Mouse (Mus musculus) liver, postnatal 0 days (tissue): ENCODE data around the gene Tut4. TPM values are rescaled to one million over a fixed set of nuclear protein-coding genes. Genes with fewer than 3 reads are reported as not detected.
A peak's percentile ranks its signal among the peaks of the same experiment; 100 is the strongest.

Experiments
- ATAC-seq: fragments of 200-750 bp; cut with Nextera tagmentation; 2 replicates; pipeline ENCODE4 v1.8.0; 2017; ENCODE audit warnings: mild to moderate bottlenecking, moderate library complexity
- DNase-seq: peaks from one replicate; pipeline ENCODE4 v3.0.0-alpha.2; 2016
- H3K27ac ChIP-seq: fragments of 300-500 bp; sonication (generic); 2 replicates; pipeline ENCODE4 v1.5.1; 2014; ENCODE audit warnings: antibody characterized with exemption, moderate library complexity, mild to moderate bottlenecking, low read depth
- H3K27me3 ChIP-seq: fragments of 300-500 bp; sonication (generic); 2 replicates; pipeline ENCODE4 v1.6.1; 2014; ENCODE audit warnings: low read length, control low read depth, mixed read lengths; ENCODE audit not compliant: insufficient read depth
- H3K36me3 ChIP-seq: fragments of 300-500 bp; sonication (generic); replicated peaks from 2 replicates; pipeline ENCODE4 v1.6.1; 2014; ENCODE audit warnings: mild to moderate bottlenecking, control low read depth, low read length, moderate library complexity, mixed read lengths; ENCODE audit not compliant: insufficient read depth
- H3K4me1 ChIP-seq: fragments of 300-500 bp; sonication (generic); 2 replicates; pipeline ENCODE4 v1.6.1; 2014; ENCODE audit warnings: antibody characterized with exemption, mild to moderate bottlenecking, control low read depth; ENCODE audit not compliant: insufficient read depth
- H3K4me2 ChIP-seq: fragments of 300-500 bp; sonication (generic); 2 replicates; pipeline ENCODE4 v1.6.1; 2014; ENCODE audit warnings: low read depth, mild to moderate bottlenecking, low read length, moderate library complexity, mixed read lengths
- H3K4me3 ChIP-seq: fragments of 300-500 bp; sonication (generic); 2 replicates; pipeline ENCODE4 v1.5.1; 2014; ENCODE audit warnings: low read depth, low read length
- H3K9ac ChIP-seq: fragments of 300-500 bp; sonication (generic); replicated peaks from 2 replicates; pipeline ENCODE4 v1.6.1; 2014; ENCODE audit warnings: mild to moderate bottlenecking, moderate library complexity
- H3K9me3 ChIP-seq: fragments of 300-500 bp; sonication (generic); 2 replicates; pipeline ENCODE4 v1.6.1; 2016; ENCODE audit warnings: mild to moderate bottlenecking, control low read depth, low read length, mixed read lengths
- CTCF ChIP-seq: sonication (generic); IDR thresholded peaks from 2 replicates; pipeline ENCODE4 v1.5.1; 2016; ENCODE audit warnings: antibody characterized with exemption, low read depth
- EP300 ChIP-seq: IDR thresholded peaks from 2 replicates; pipeline ENCODE4 v1.6.1; 2016; ENCODE audit warnings: antibody characterized with exemption, low read depth, mild to moderate bottlenecking
- WGBS: fragments of 180-500 bp; shearing (Covaris S2); extraction: QIAGEN DNeasy Blood & Tissue Kit; methylation state at CpG from one replicate; pipeline ENCODE4 v1.1.7; 2014; ENCODE audit not compliant: insufficient replicate concordance; 5-methylcytosine and 5-hydroxymethylcytosine counted together
- polyA plus RNA-seq: library from polyadenylated mRNA; unstranded; fragments of >200 nt; fragmentation: Nextera tagmentation; extraction: Ambion mirVana; gene quantifications from 2 replicates; pipeline ENCODE4 v1.2.1, GENCODE M21; 2015

Tut4 gene
- polyA plus RNA-seq, 1 experiment from 2014 or later = 29.1 TPM

DNA sequence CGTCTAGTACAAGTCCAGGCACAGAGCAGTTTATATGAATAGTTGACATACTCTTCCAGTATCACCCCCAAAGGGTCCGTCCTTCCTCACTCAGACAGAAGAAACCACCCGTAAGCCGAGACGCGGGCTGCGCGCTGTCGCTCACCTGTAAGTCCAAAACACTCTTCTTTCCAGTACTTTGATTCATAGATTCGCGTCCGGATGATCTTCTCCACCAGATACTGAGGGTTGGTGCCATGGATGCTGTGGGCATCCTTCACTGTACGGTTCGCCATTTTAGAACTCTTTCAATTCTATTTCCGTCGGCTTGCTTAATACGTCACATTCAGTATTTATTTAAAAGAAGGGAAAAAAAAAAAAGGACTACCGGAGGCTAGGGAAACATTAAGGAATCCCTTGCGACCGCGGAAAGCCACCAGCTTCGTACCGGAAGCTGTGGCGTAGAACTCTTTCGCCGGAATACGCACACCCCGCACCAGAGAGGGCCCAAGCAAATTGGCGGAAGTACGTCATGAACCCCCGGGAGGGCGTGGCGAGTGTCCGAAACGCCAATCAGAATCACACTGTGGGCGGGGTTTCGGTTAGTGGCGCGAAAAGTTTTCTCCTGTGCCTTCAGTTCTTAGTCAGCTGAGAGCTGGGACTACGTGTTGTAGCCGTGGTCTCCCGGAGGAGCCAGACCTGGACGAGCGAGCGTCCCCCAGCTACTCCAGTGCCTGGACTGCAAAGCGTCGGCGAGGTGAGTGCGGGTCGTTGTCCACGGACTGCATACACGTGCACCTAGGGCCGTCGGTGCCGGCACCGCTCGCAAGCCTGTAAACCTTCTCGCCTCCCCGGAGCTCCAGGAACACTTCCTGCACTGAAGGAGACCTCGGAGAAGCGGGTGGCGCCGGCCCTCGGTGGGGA lies 119.9 kb downstream of the Tut4 start, which contains the start of the genes Prpf38a and Orc1:
Gene Prpf38a, minus strand, starts transcription at position 497 of the 903 bp plus-strand sequence.
Gene Orc1, plus strand, starts transcription at position 584 of the 903 bp plus-strand sequence.
- ATAC-seq = peak; percentile 98
- Histone ChIP-seq H3K27ac (peak within 1 kb of the TSS; percentile 75), H3K9ac (peak within 1 kb of the TSS; percentile 82), H3K4me3 (peak within 1 kb of the TSS; percentile 82), H3K27me3 (no peaks in the 10 kb centered on the region), H3K4me1 (peaks cover 12% of the 10 kb centered on the region), H3K36me3 (peaks cover 17% of the 10 kb centered on the region), H3K9me3 (no peaks in the 10 kb centered on the region), H3K4me2 (peak within 1 kb of the TSS; percentile 89)
- under 1% methylated on average over 64 of the region's 64 CpGs for WGBS
- DNase-seq = peak; percentile 99
- TF ChIP-seq EP300 (peak; percentile 57), CTCF (no peak)

GRCm38 (mm10) chr4:108579743-108580411 lies 120.7 kb downstream of the Tut4 start:
- DNase-seq = no peak
- H3K36me3 ChIP-seq = peaks cover 12% of the 10 kb centered on the region
- H3K9me3 ChIP-seq = no peaks in the 10 kb centered on the region
- peak overlapping the region; percentile 82 for H3K9ac ChIP-seq
- ATAC-seq = no peak
- peak overlapping the region; percentile 89 for H3K4me2 ChIP-seq
- H3K27ac ChIP-seq = peak overlapping the region; percentile 75
- no peaks in the 10 kb centered on the region for H3K27me3 ChIP-seq
- TF ChIP-seq CTCF (no peak), EP300 (no peak)
- peaks cover 12% of the 10 kb centered on the region for H3K4me1 ChIP-seq
- 2% methylated on average over 16 of the region's 16 CpGs for WGBS
- H3K4me3 ChIP-seq = peak overlapping the region; percentile 82

DNA sequence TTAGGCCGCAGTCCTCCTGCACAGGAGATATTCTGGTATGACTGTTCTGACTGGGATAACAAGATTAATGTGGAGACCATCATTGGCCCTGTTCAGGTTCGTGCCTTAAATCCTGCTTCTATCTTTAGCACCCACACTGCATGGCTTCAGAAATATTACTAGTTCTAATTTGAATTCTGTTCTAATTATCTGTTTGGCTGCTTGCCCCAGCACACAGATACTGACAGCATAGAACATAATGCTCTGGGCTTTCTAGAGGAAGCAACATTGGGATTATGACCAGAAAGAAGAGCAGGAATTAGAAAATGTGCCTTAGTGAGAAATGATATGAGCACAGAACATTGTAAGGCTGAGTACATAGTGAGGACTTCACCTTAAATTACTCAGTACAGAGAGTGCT lies 134.2 kb downstream of the Tut4 start:
- 87% methylated on average over 2 of the region's 2 CpGs for WGBS

DNA sequence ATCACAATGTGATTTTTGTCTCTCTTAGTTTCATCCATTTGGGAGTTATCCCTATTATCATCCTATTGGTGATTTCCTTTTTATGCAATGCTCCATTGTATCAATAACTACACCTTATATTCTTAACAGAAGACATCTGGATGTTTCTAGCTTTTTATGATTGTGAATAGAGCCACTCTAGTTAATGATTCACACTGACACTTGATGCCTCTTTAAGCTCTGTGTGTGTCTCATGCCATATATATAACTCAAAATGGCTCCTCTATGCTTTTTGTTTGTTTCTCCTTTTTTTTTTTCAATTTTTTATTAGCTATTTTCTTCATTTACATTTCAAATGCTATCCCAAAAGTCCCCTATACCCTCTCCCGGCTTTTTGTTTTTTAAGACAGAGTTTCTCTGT lies 136.6 kb downstream of the Tut4 start:
- Histone ChIP-seq H3K4me2 (no peak overlapping the region), H3K27ac (no peak overlapping the region), H3K4me1 (no peaks in the 10 kb centered on the region), H3K36me3 (peaks cover 35% of the 10 kb centered on the region), H3K9ac (no peak overlapping the region), H3K9me3 (no peaks in the 10 kb centered on the region), H3K4me3 (no peak overlapping the region), H3K27me3 (no peaks in the 10 kb centered on the region)
- no peak for TF ChIP-seq EP300
- no peak for TF ChIP-seq CTCF
- 97% methylated on average over 1 of the region's 1 CpGs for WGBS
- DNase-seq (no peak), ATAC-seq (no peak)

More for the DNA sequence above, 134.2 kb downstream of the Tut4 start:
- Histone ChIP-seq H3K4me2 (no peak overlapping the region), H3K4me3 (no peak overlapping the region), H3K9ac (no peak overlapping the region), H3K9me3 (no peaks in the 10 kb centered on the region), H3K27ac (no peak overlapping the region), H3K4me1 (no peaks in the 10 kb centered on the region), H3K27me3 (no peaks in the 10 kb centered on the region), H3K36me3 (peaks cover 30% of the 10 kb centered on the region)
- ATAC-seq (no peak), DNase-seq (no peak)
- no peak for TF ChIP-seq EP300
- no peak for TF ChIP-seq CTCF

DNA sequence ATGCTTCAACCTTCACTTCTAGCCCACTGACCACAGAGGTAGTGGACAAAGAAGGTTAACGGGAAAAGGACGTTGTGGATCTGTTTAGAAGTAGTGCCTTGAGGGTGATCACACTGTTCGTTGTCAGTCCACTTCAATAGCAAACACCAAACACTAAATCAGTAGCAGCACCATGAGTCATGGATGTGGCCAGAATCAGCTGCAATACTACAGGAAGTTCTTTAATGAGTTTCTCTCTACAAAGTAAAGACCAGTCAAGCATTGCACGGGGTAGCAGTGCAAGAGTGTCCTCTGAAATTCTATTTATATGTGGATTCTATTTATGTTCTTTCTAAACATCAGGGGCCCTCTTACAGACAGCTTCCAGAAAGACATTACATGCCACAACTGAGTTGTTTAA lies 139.1 kb downstream of the Tut4 start:
- WGBS = 83% methylated on average over 4 of the region's 4 CpGs
- no peaks in the 10 kb centered on the region for H3K27me3 ChIP-seq
- no peak overlapping the region for H3K4me2 ChIP-seq
- no peaks in the 10 kb centered on the region for H3K4me1 ChIP-seq
- DNase-seq = no peak
- H3K4me3 ChIP-seq = no peak overlapping the region
- TF ChIP-seq CTCF (no peak), EP300 (no peak)
- H3K9me3 ChIP-seq = no peaks in the 10 kb centered on the region
- H3K9ac ChIP-seq = no peak overlapping the region
- no peak for ATAC-seq
- H3K27ac ChIP-seq = no peak overlapping the region
- H3K36me3 ChIP-seq = peaks cover 36% of the 10 kb centered on the region

GRCm38 (mm10) chr4:108601870-108602269 lies 142.6 kb downstream of the Tut4 start:
- no peak overlapping the region for H3K4me2 ChIP-seq
- WGBS = 95% methylated on average over 7 of the region's 7 CpGs

More at GRCm38 (mm10) chr4:108601870-108602269, 142.6 kb downstream of the Tut4 start:
- Histone ChIP-seq H3K27me3 (no peaks in the 10 kb centered on the region), H3K9me3 (no peaks in the 10 kb centered on the region), H3K4me1 (no peaks in the 10 kb centered on the region), H3K27ac (no peak overlapping the region), H3K36me3 (peaks cover 50% of the 10 kb centered on the region), H3K9ac (no peak overlapping the region), H3K4me3 (no peak overlapping the region)
- ATAC-seq = no peak
- DNase-seq = no peak
- TF ChIP-seq EP300 = no peak
